Mouse (Mus musculus): ENCODE measurements at regions not wholly inside any gene's neighbourhood (a gene's known extent, or its start where the extent isn't known, plus 50 kb on each side); places are given as distances from the start of the nearest gene placed in this dataset.

DNA sequence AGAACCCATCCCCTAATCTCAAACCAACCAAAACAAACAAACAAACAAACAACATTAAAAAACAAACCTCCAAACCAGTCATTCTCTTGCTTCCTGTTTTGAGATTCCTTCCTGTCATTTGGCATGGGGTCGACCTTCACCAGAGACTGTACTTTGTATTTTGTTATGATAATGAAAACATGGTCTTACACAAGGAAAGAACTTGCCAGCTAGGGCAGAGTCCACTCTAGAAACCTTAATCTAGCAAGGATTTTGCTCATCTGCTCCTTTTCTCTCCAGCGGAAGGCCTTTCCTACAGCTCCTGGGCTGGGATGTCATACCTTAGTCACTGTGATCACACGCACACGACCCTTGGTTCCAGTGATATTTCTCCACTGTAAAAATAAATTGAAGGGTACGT, 75.0 kb upstream of the Vash1 start:
- TF ChIP-seq CTCF (IDR thresholded peaks at IDR 0.05; ENCODE audit: low read depth, low read length) (no peak), GATA2 (IDR thresholded peaks at IDR 0.05; ENCODE audit: borderline replicate concordance, low read depth, low read length) (no peak), GATA1 (IDR thresholded peaks at IDR 0.05; ENCODE audit: borderline replicate concordance, low read length) (no peak)

Measured in G1E (cell line).